Mouse (Mus musculus): ENCODE measurements around the gene Nup98. TPM values are rescaled to one million over a fixed set of nuclear protein-coding genes. Genes with fewer than 3 reads are reported as not detected.

The Nup98 gene
- total RNA-seq, 1 experiment, result 59.4 TPM

DNA sequence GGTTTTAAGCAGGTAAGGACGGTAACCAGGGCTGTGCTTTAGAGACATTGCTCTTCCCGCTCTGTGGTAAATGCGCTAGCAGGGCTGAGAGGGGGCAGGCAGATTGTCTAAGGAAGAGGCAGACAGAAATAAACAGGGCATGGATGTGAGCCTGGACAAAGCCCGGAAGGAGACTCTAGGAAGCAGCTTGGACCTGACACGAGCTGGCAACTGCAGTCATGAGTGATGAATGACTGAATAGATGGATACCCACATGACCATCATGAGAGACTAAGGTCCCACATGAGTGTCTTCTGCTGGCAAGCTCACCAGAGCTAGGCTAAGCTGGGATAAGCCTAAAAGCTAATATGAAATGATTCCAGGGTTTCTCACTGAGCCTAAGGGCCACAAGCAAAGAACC is 105.8 kb downstream of the Nup98 start:
- H3K4me1 ChIP-seq (ENCODE audit: control insufficient read depth in 2 of 2, insufficient read depth in 2 of 2, low read length in 2 of 2, poor library complexity in 1 of 2), result peaks cover 15 to 25% of the 10 kb centered on the region in 2 experiments
- in situ Hi-C loops (cut with MboI; ENCODE audit: low sequenced_read_pairs in 2 of 2, unreplicated experiment in 2 of 2), result no loop called here
- H3K9ac ChIP-seq (ENCODE audit: insufficient read depth, low read depth, low read length, poor library complexity, severe bottlenecking), result no peak overlapping the region

DNA sequence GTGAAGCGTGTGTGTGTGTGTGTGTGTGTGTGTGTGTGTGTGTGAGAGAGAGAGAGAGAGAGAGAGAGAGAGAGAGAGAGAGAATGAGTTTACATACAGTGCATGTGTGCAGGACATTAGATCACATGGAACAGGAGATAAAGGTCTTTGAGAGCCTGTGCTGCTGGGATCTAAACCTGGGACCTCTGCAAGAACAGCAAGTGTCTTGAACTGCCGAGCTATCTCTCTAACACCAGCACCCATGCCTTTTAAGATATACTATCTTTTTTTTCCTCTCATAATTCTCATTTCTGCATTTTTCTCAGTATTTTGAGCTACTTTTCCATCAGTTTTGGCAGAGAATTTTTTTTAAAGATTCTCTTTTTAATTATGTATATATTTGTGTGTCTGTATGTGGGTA is 106.4 kb downstream of the Nup98 start:
- in situ Hi-C loops (cut with MboI; ENCODE audit: low sequenced_read_pairs in 2 of 2, unreplicated experiment in 2 of 2), result no loop called here
- Histone ChIP-seq H3K4me3 (ENCODE audit: insufficient read depth in 1 of 2, low read depth in 1 of 2, low read length in 2 of 2, poor library complexity in 1 of 2, severe bottlenecking in 1 of 2) (no peak overlapping the region), H3K9me3 (ENCODE audit: control insufficient read depth, insufficient read depth, low read depth, low read length) (no peaks in the 10 kb centered on the region), H3K4me1 (ENCODE audit: control insufficient read depth in 2 of 2, insufficient read depth in 2 of 2, low read length in 2 of 2, poor library complexity in 1 of 2) (peaks cover 15 to 25% of the 10 kb centered on the region in 2 experiments), H3K36me3 (ENCODE audit: control insufficient read depth, insufficient read depth, low read length, poor library complexity, severe bottlenecking) (no peaks in the 10 kb centered on the region), H3K27ac (ENCODE audit: insufficient read depth, low read depth, low read length, poor library complexity, severe bottlenecking) (no peak overlapping the region), H3K9ac (ENCODE audit: insufficient read depth, low read depth, low read length, poor library complexity, severe bottlenecking) (no peak overlapping the region)
- no peak for DNase-seq (ENCODE audit: low read depth, low spot score)
- TF ChIP-seq MAFK (IDR thresholded peaks at IDR 0.05; ENCODE audit: insufficient read depth, low read depth, low read length) (no peak), ZC3H11A (IDR thresholded peaks at IDR 0.05; ENCODE audit: borderline replicate concordance, low read depth, low read length) (no peak), CHD2 (IDR thresholded peaks at IDR 0.05; ENCODE audit: low read depth, low read length) (no peak), HCFC1 (IDR thresholded peaks at IDR 0.05; ENCODE audit: borderline replicate concordance, insufficient read depth, low read length) (no peak), ZNF384 (IDR thresholded peaks at IDR 0.05; ENCODE audit: low read depth, low read length) (no peak)

More for the DNA sequence above, 105.8 kb downstream of the Nup98 start:
- DNase-seq (ENCODE audit: low read depth, low spot score), result no peak
- Histone ChIP-seq H3K4me3 (ENCODE audit: insufficient read depth in 1 of 2, low read depth in 1 of 2, low read length in 2 of 2, poor library complexity in 1 of 2, severe bottlenecking in 1 of 2) (no peak overlapping the region), H3K9me3 (ENCODE audit: control insufficient read depth, insufficient read depth, low read depth, low read length) (no peaks in the 10 kb centered on the region), H3K27ac (ENCODE audit: insufficient read depth, low read depth, low read length, poor library complexity, severe bottlenecking) (no peak overlapping the region), H3K36me3 (ENCODE audit: control insufficient read depth, insufficient read depth, low read length, poor library complexity, severe bottlenecking) (no peaks in the 10 kb centered on the region)
- TF ChIP-seq MAFK (IDR thresholded peaks at IDR 0.05; ENCODE audit: insufficient read depth, low read depth, low read length) (no peak), CHD2 (IDR thresholded peaks at IDR 0.05; ENCODE audit: low read depth, low read length) (no peak), ZNF384 (IDR thresholded peaks at IDR 0.05; ENCODE audit: low read depth, low read length) (no peak), ZC3H11A (IDR thresholded peaks at IDR 0.05; ENCODE audit: borderline replicate concordance, low read depth, low read length) (no peak), HCFC1 (IDR thresholded peaks at IDR 0.05; ENCODE audit: borderline replicate concordance, insufficient read depth, low read length) (no peak)

DNA sequence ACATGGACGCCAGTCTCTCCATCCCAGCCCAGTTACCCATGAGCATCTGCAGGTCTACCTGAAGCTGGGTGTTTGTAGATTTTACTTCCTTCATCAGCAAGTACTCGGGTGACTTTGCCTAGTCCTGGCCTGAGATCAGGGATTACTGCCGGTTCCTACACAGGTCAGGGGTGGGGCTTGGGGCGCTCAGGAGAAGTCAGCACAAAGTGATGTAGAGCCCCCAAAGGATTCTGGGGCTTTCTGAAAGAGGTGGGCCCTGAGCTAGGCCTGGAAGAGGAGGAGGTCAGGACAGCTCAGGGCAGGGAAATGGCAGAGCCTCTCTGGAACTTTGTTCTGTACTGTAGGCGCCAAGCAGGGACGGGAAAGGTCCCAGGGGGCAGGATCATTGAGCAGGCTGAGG is 107.3 kb downstream of the Nup98 start:
- in situ Hi-C loops (cut with MboI; ENCODE audit: low sequenced_read_pairs in 2 of 2, unreplicated experiment in 2 of 2), result no loop called here

DNA sequence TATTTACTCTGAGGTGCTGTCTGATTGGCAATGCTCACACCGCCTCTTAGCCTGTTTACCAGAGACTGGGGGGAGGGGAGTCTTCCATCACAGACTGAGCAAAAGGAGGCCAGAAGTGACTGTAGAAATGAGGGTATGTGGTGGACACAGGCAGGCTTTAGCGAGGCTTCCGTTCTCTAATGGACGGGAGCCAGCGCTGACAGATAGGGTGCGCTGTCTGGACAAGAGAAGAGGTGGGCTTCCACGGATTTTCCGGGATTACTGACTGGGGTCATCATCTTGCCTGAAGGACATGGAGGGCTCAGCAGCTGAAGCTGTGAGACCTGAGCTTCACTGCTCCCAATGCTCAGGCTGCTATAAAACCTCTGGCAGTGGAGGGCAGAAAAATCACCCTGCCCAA is 107.7 kb downstream of the Nup98 start:
- Histone ChIP-seq H3K36me3 (ENCODE audit: control insufficient read depth, insufficient read depth, low read length, poor library complexity, severe bottlenecking) (no peaks in the 10 kb centered on the region), H3K9ac (ENCODE audit: insufficient read depth, low read depth, low read length, poor library complexity, severe bottlenecking) (peak overlapping the region; percentile 19; the same call in 1 of the 2 replicates), H3K27ac (ENCODE audit: insufficient read depth, low read depth, low read length, poor library complexity, severe bottlenecking) (no peak overlapping the region), H3K4me1 (ENCODE audit: control insufficient read depth in 2 of 2, insufficient read depth in 2 of 2, low read length in 2 of 2, poor library complexity in 1 of 2) (peaks cover 15 to 25% of the 10 kb centered on the region in 2 experiments), H3K9me3 (ENCODE audit: control insufficient read depth, insufficient read depth, low read depth, low read length) (no peaks in the 10 kb centered on the region), H3K4me3 (ENCODE audit: insufficient read depth in 1 of 2, low read depth in 1 of 2, low read length in 2 of 2, poor library complexity in 1 of 2, severe bottlenecking in 1 of 2) (peak overlapping the region; percentile 27 to 52)
- DNase-seq (ENCODE audit: low read depth, low spot score), result no peak
- in situ Hi-C loops (cut with MboI; ENCODE audit: low sequenced_read_pairs in 2 of 2, unreplicated experiment in 2 of 2), result no loop called here
- TF ChIP-seq MAFK (IDR thresholded peaks at IDR 0.05; ENCODE audit: insufficient read depth, low read depth, low read length) (no peak), CHD2 (IDR thresholded peaks at IDR 0.05; ENCODE audit: low read depth, low read length) (no peak)

More for the DNA sequence above, 107.3 kb downstream of the Nup98 start:
- TF ChIP-seq HCFC1 (IDR thresholded peaks at IDR 0.05; ENCODE audit: borderline replicate concordance, insufficient read depth, low read length) (no peak), CHD2 (IDR thresholded peaks at IDR 0.05; ENCODE audit: low read depth, low read length) (no peak), ZC3H11A (IDR thresholded peaks at IDR 0.05; ENCODE audit: borderline replicate concordance, low read depth, low read length) (no peak), ZNF384 (IDR thresholded peaks at IDR 0.05; ENCODE audit: low read depth, low read length) (no peak), MAFK (IDR thresholded peaks at IDR 0.05; ENCODE audit: insufficient read depth, low read depth, low read length) (no peak)
- H3K27ac ChIP-seq (ENCODE audit: insufficient read depth, low read depth, low read length, poor library complexity, severe bottlenecking), result no peak overlapping the region
- peaks cover 15 to 25% of the 10 kb centered on the region in 2 experiments for H3K4me1 ChIP-seq (ENCODE audit: control insufficient read depth in 2 of 2, insufficient read depth in 2 of 2, low read length in 2 of 2, poor library complexity in 1 of 2)
- peak overlapping the region; percentile 72 for H3K9ac ChIP-seq (ENCODE audit: insufficient read depth, low read depth, low read length, poor library complexity, severe bottlenecking)
- peak overlapping the region; percentile 42 to 52 for H3K4me3 ChIP-seq (ENCODE audit: insufficient read depth in 1 of 2, low read depth in 1 of 2, low read length in 2 of 2, poor library complexity in 1 of 2, severe bottlenecking in 1 of 2)
- no peak for DNase-seq (ENCODE audit: low read depth, low spot score)
- H3K36me3 ChIP-seq (ENCODE audit: control insufficient read depth, insufficient read depth, low read length, poor library complexity, severe bottlenecking), result no peaks in the 10 kb centered on the region
- no peaks in the 10 kb centered on the region for H3K9me3 ChIP-seq (ENCODE audit: control insufficient read depth, insufficient read depth, low read depth, low read length)

DNA sequence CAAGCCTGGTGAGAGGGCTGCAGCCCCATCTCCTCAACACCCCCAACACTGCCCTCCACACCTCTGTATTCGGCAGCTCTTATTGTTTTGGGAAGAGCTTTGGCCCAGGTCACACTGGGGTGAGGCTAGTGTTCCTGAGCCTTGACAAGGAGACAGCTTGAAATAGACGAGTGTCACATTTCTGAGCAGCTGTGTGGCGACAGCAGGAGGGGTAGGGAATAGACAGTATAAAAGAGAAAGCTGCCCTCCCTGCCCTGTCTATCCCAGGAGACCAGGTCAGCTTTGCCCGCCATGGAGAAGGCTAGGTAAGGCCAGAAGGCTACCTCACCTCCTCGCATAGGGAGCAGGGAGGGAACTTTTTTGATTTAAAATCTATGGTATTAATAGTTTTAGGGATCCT is 108.5 kb downstream of the Nup98 start, which contains the start of gene Art1:
Art1 (plus strand) TSS at position 257 of the 400 bp plus-strand sequence.
- Histone ChIP-seq H3K27ac (ENCODE audit: insufficient read depth, low read depth, low read length, poor library complexity, severe bottlenecking) (peak within 1 kb of the TSS; percentile 29; the same call in 1 of the 2 replicates), H3K9ac (ENCODE audit: insufficient read depth, low read depth, low read length, poor library complexity, severe bottlenecking) (peak within 1 kb of the TSS; percentile 19; the same call in 1 of the 2 replicates), H3K36me3 (ENCODE audit: control insufficient read depth, insufficient read depth, low read length, poor library complexity, severe bottlenecking) (no peaks in the 10 kb centered on the region), H3K9me3 (ENCODE audit: control insufficient read depth, insufficient read depth, low read depth, low read length) (no peaks in the 10 kb centered on the region), H3K4me1 (ENCODE audit: control insufficient read depth in 2 of 2, insufficient read depth in 2 of 2, low read length in 2 of 2, poor library complexity in 1 of 2) (peaks cover 15 to 25% of the 10 kb centered on the region in 2 experiments), H3K4me3 (ENCODE audit: insufficient read depth in 1 of 2, low read depth in 1 of 2, low read length in 2 of 2, poor library complexity in 1 of 2, severe bottlenecking in 1 of 2) (peak within 1 kb of the TSS; percentile 27 to 55)
- in situ Hi-C loops (cut with MboI; ENCODE audit: low sequenced_read_pairs in 2 of 2, unreplicated experiment in 2 of 2), result no loop called here
- no peak for DNase-seq (ENCODE audit: low read depth, low spot score)
- TF ChIP-seq ZC3H11A (IDR thresholded peaks at IDR 0.05; ENCODE audit: borderline replicate concordance, low read depth, low read length), result no peak
- no peak for TF ChIP-seq ZNF384 (IDR thresholded peaks at IDR 0.05; ENCODE audit: low read depth, low read length)
- no peak for TF ChIP-seq CHD2 (IDR thresholded peaks at IDR 0.05; ENCODE audit: low read depth, low read length)
- TF ChIP-seq MAFK (IDR thresholded peaks at IDR 0.05; ENCODE audit: insufficient read depth, low read depth, low read length), result no peak
- TF ChIP-seq HCFC1 (IDR thresholded peaks at IDR 0.05; ENCODE audit: borderline replicate concordance, insufficient read depth, low read length), result no peak
